Comparison of ENCODE assay signal across 9 mouse cellular contexts in the genomic region with DNA sequence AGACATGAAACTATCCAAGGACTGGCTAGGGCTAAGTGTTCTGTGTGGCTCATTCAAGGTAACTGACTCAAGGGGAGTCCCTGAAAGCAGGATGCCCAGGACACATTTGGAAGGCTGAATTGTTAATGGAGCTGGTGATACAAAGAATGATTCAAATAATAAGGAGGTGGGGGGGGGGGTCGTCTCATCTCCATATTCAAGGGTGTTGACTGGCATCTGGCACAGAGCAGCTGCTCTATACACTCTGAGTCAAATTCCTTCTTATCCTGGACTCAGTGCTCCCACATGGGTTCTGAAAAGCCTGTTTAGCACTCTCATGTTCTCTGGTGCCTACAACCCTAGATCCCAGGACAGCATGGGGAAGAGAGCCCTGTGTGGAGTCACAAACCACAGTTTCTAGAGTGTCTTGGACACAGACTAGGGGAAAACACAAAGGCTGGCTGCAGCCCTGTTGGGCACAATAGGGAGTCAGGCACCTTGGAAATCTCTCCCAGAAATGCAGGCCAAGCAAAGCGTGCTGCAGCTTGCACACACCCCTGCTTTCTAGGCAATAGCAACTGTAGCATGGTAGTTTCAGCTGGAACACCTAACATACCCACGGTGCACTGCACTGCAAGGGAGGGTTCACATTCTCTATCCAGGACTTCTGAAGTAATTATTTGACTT. TPM values are rescaled to one million over a fixed set of nuclear protein-coding genes. Genes with fewer than 3 reads are reported as not detected.
DNase-seq lines count a peak whose midpoint lies in the region; ATAC-seq and TF ChIP-seq lines count a peak whose summit lies in the region.
"Had no signal": no experiment of that assay in that cellular context is flagged by ENCODE, and none has a peak within 500 bp of the region (broad histone marks: within the 10 kb centered on the region; RNA-seq: fewer than 3 reads in every experiment).

No protein-coding gene starts in this region.

- H3K4me2 ChIP-seq in hindbrain, embryonic 11.5 days (replicated peaks; ENCODE audit: low read depth, low read length) = no peak overlapping the region
- H3K4me2 ChIP-seq in hindbrain, embryonic 16.5 days (ENCODE audit: low read length) = no peak overlapping the region
- H3K4me2 ChIP-seq in limb, embryonic 15.5 days = no peak overlapping the region

- ATAC-seq in hindbrain, embryonic 11.5 days (ENCODE audit: low FRiP score) = peak; percentile 13; the same call in 1 of the 2 replicates
- no peak for ATAC-seq in hindbrain, embryonic 16.5 days
- no peak for ATAC-seq in limb, embryonic 15.5 days (ENCODE audit: insufficient number of reproducible peaks, low FRiP score, low TSS enrichment, low read depth)
- ATAC-seq in erythroblast, adult 5-6 weeks (replicated peaks; ENCODE audit: low FRiP score, poor library complexity, severe bottlenecking) = no peak

- TF ChIP-seq POLR2A in embryonic fibroblast, embryonic 13.5 days (IDR thresholded peaks at IDR 0.05; ENCODE audit: low read depth, low read length) = no peak

- H3K36me3 ChIP-seq in hindbrain, embryonic 11.5 days (ENCODE audit: control insufficient read depth, insufficient read depth, low read length) = no peaks in the 10 kb centered on the region
- H3K36me3 ChIP-seq in hindbrain, embryonic 16.5 days (ENCODE audit: control insufficient read depth, insufficient read depth, low read length) = no peaks in the 10 kb centered on the region
- no peaks in the 10 kb centered on the region for H3K36me3 ChIP-seq in limb, embryonic 15.5 days

- H3K9me3 ChIP-seq in hindbrain, embryonic 11.5 days (ENCODE audit: control insufficient read depth, low read length) = no peaks in the 10 kb centered on the region
- no peaks in the 10 kb centered on the region for H3K9me3 ChIP-seq in hindbrain, embryonic 16.5 days (ENCODE audit: control insufficient read depth, low read length)
- H3K9me3 ChIP-seq in limb, embryonic 15.5 days = no peaks in the 10 kb centered on the region

- H3K9ac ChIP-seq in hindbrain, embryonic 11.5 days (ENCODE audit: low read depth, low read length) = no peak overlapping the region
- H3K9ac ChIP-seq in hindbrain, embryonic 16.5 days (ENCODE audit: low read depth, low read length) = no peak overlapping the region
- no peak overlapping the region for H3K9ac ChIP-seq in limb, embryonic 15.5 days

- DNase-seq in adrenal gland, adult 2 months = peak; percentile 55
- no peak for DNase-seq in adrenal gland, postnatal 10 days
- DNase-seq in hindbrain, embryonic 11.5 days (ENCODE audit: low spot score) = no peak
- no peak for DNase-seq in layer of hippocampus, postnatal 10 days (ENCODE audit: low spot score in 2 of 2)

- WGBS in hindbrain, embryonic 11.5 days = 42% methylated on average over 3 of the region's 3 CpGs
- 33% methylated on average over 3 of the region's 3 CpGs for WGBS in hindbrain, embryonic 16.5 days
- 42% methylated on average over 3 of the region's 3 CpGs for WGBS in limb, embryonic 15.5 days

- H3K27ac ChIP-seq in hindbrain, embryonic 11.5 days (ENCODE audit: low read depth, low read length) = peak overlapping the region; percentile 94
- no peak overlapping the region for H3K27ac ChIP-seq in hindbrain, embryonic 16.5 days (ENCODE audit: low read depth, low read length)
- H3K27ac ChIP-seq in embryonic fibroblast, embryonic 13.5 days (ENCODE audit: insufficient read depth, low read length) = peak overlapping the region; percentile 20
- H3K27ac ChIP-seq in limb, embryonic 15.5 days = peak overlapping the region; percentile 95
- H3K27ac ChIP-seq: macrophage had no signal

- H3K4me3 ChIP-seq in hindbrain, embryonic 11.5 days (ENCODE audit: low read depth, low read length) = no peak overlapping the region
- no peak overlapping the region for H3K4me3 ChIP-seq in hindbrain, embryonic 16.5 days (ENCODE audit: low read length)
- no peak overlapping the region for H3K4me3 ChIP-seq in embryonic fibroblast, embryonic 13.5 days (ENCODE audit: insufficient read depth, low read length)
- no peak overlapping the region for H3K4me3 ChIP-seq in limb, embryonic 15.5 days

- TF ChIP-seq CTCF in embryonic fibroblast, embryonic 13.5 days (IDR thresholded peaks at IDR 0.05; ENCODE audit: borderline replicate concordance, insufficient read depth, low read length) = no peak

- H3K27me3 ChIP-seq in hindbrain, embryonic 11.5 days (ENCODE audit: control insufficient read depth, insufficient read depth, low read length) = no peaks in the 10 kb centered on the region
- H3K27me3 ChIP-seq in hindbrain, embryonic 16.5 days (replicated peaks; ENCODE audit: control insufficient read depth, insufficient read depth, low read length) = no peaks in the 10 kb centered on the region; the same call in 1 of the 2 replicates
- no peaks in the 10 kb centered on the region for H3K27me3 ChIP-seq in limb, embryonic 15.5 days

- peaks cover 20% of the 10 kb centered on the region for H3K4me1 ChIP-seq in hindbrain, embryonic 11.5 days (replicated peaks; ENCODE audit: control insufficient read depth, insufficient read depth, low read length)
- peaks cover 13% of the 10 kb centered on the region for H3K4me1 ChIP-seq in hindbrain, embryonic 16.5 days (ENCODE audit: control insufficient read depth, insufficient read depth, low read depth, low read length)
- H3K4me1 ChIP-seq in embryonic fibroblast, embryonic 13.5 days (ENCODE audit: control insufficient read depth, insufficient read depth, low read length) = peaks cover 35% of the 10 kb centered on the region
- peaks cover 77% of the 10 kb centered on the region for H3K4me1 ChIP-seq in limb, embryonic 15.5 days

RNA-seq across cellular contexts. Expression of gene Fignl1, which starts 16.3 kb away (rescaled TPM):
- 1 to 10 TPM; 1.3 to 2.7 TPM for total RNA-seq in adrenal gland, adult 2 months (2021)
- polyA plus RNA-seq in adrenal gland, adult 2 months (2012; rRNA removed) = 0.20 and 0.22 TPM in 2 replicates
- total RNA-seq in adrenal gland, postnatal 10 days (2021) = 10 to 100 TPM in 1 of 2 experiments, 1 to 10 TPM in 1; 8.9 to 12.1 TPM
- polyA plus RNA-seq in hindbrain, embryonic 11.5 days (2014; fragmentation: Nextera tagmentation; extraction: Ambion mirVana) = 66.4 and 73.5 TPM in 2 replicates
- 12.4 and 13.5 TPM in 2 replicates for polyA plus RNA-seq in hindbrain, embryonic 16.5 days (2015; fragmentation: Nextera tagmentation; extraction: Ambion mirVana)
- polyA plus RNA-seq in embryonic fibroblast, embryonic 13.5 days (2011; ENCODE audit: insufficient read length, low read depth, missing spikeins) = 17.5 and 24.4 TPM in 2 replicates
- 41.8 and 43.2 TPM in 2 replicates for polyA plus RNA-seq in limb, embryonic 15.5 days (2015; fragmentation: Nextera tagmentation; extraction: Ambion mirVana)
- 1 to 10 TPM; 2.1 to 2.9 TPM for total RNA-seq in layer of hippocampus, postnatal 10 days (2021)
- 35.9 and 36.6 TPM in 2 replicates for total RNA-seq in erythroblast, adult 5-6 weeks (2015; ENCODE audit: low replicate concordance)
- 34.0 and 40.8 TPM in 2 replicates for total RNA-seq in erythroblast, adult 5-6 weeks (2017; ENCODE audit: low replicate concordance)

Comparison
In these comparisons a context has a peak if more than half of its experiments do, and no peak if none do; other contexts are left out.
1. RNA of gene Fignl1, which starts 16.3 kb away (polyA plus RNA-seq): 66.4 to 73.5 TPM in hindbrain, embryonic 11.5 days, 41.8 to 43.2 TPM in limb, embryonic 15.5 days, 17.5 to 24.4 TPM in embryonic fibroblast, embryonic 13.5 days and 12.4 to 13.5 TPM in hindbrain, embryonic 16.5 days; 0.20 to 0.22 TPM in adrenal gland, adult 2 months; every median in the first group is over 10 times any median in the second.